Mouse (Mus musculus): ENCODE data around the gene St6galnac6.

DNA sequence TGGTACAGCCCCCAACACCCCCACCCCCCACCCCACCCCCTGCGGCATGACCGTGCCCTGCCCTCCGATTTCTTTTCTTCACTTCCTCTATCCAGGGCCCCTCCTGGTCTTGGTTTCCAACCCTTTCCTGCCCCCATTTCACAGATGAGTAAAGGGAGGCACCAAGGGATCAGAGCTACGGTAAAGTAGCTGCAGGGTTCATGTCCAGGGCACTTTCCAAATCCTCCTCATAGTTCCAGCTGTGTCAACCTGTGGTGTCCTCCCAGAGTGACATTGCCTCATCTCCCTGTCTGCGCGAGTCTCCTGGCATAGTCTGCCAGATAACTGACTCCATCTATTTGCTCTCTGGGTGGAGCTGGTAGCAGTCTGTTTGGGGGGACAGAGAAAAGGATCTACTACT lies 66.3 kb downstream of the St6galnac6 start:
- no peak for TF ChIP-seq CTCF (IDR thresholded peaks at IDR 0.05; ENCODE audit: insufficient read depth, low read depth, low read length)
- TF ChIP-seq POLR2A (IDR thresholded peaks at IDR 0.05; ENCODE audit: insufficient read depth, low read depth, low read length) = no peak
